Mouse (Mus musculus) 416B (cell line): ENCODE data around the gene Ccl5.
A peak's percentile ranks its signal among the peaks of the same experiment; 100 is the strongest.
"Not testable (repeated sequence)": the region's sequence is repeated elsewhere in the genome, so short reads cannot be mapped to it uniquely, and the experiment has no call there.

Source experiments
- DNase-seq: peaks from one replicate; pipeline ENCODE4 v3.0.0; 2011; ENCODE audit warnings: low read depth

Gene Ccl5

GRCm38 (mm10) chr11:83530360-83530759 is at the start of gene Ccl5:
Ccl5 (minus strand) TSS chr11:83530518.
- no peak for DNase-seq

- peak; percentile 76 for DNase-seq
Measured at GRCm38 (mm10) chr11:83578999-83579398, 48.7 kb upstream of the Ccl5 start.

GRCm38 (mm10) chr11:83578186-83578760 is 48.0 kb upstream of the Ccl5 start, which contains the start of gene Ccl9:
Ccl9 (minus strand) TSS chr11:83578636.
- DNase-seq: peak; percentile 81

- peak; percentile 98 for DNase-seq
Measured at GRCm38 (mm10) chr11:83576927-83577555, 46.7 kb upstream of the Ccl5 start.

- no peak for DNase-seq
Measured at GRCm38 (mm10) chr11:83572834-83573233, 42.5 kb upstream of the Ccl5 start.

GRCm38 (mm10) chr11:83572223-83572622 is 41.9 kb upstream of the Ccl5 start:
- peak; percentile 89 for DNase-seq

- peak; percentile 36 for DNase-seq
Measured at GRCm38 (mm10) chr11:83570189-83570588, 39.9 kb upstream of the Ccl5 start.

- peak; percentile 85 for DNase-seq
Measured at GRCm38 (mm10) chr11:83569249-83569648, 38.9 kb upstream of the Ccl5 start.

GRCm38 (mm10) chr11:83568786-83569185 is 38.5 kb upstream of the Ccl5 start:
- DNase-seq: peak; percentile 62

- no peak for DNase-seq
Measured at GRCm38 (mm10) chr11:83568061-83568460, 37.7 kb upstream of the Ccl5 start.

GRCm38 (mm10) chr11:83567311-83567710 is 37.0 kb upstream of the Ccl5 start:
- no peak for DNase-seq

- no peak for DNase-seq
Measured at GRCm38 (mm10) chr11:83566617-83567016, 36.3 kb upstream of the Ccl5 start.

GRCm38 (mm10) chr11:83563754-83564153 is 33.4 kb upstream of the Ccl5 start:
- DNase-seq: no peak

GRCm38 (mm10) chr11:83562311-83562887 is 32.1 kb upstream of the Ccl5 start:
- DNase-seq: no peak

- peak; percentile 66 for DNase-seq
Measured at GRCm38 (mm10) chr11:83560405-83560804, 30.1 kb upstream of the Ccl5 start.

- DNase-seq: no peak
Measured at GRCm38 (mm10) chr11:83557074-83557473, 26.8 kb upstream of the Ccl5 start.

- peak; percentile 88 for DNase-seq
Measured at GRCm38 (mm10) chr11:83556085-83556781, 25.9 kb upstream of the Ccl5 start.

- no peak for DNase-seq
Measured at GRCm38 (mm10) chr11:83551668-83552067, 21.4 kb upstream of the Ccl5 start.

GRCm38 (mm10) chr11:83551037-83551436 is 20.7 kb upstream of the Ccl5 start:
- not testable (repeated sequence) for DNase-seq

GRCm38 (mm10) chr11:83550186-83550632 is 19.9 kb upstream of the Ccl5 start:
- peak; percentile 95 for DNase-seq

GRCm38 (mm10) chr11:83544214-83544613 is 13.9 kb upstream of the Ccl5 start:
- peak; percentile 97 for DNase-seq

- DNase-seq: no peak
Measured at GRCm38 (mm10) chr11:83541415-83541814, 11.1 kb upstream of the Ccl5 start.

GRCm38 (mm10) chr11:83540931-83541330 is 10.6 kb upstream of the Ccl5 start:
- no peak for DNase-seq
